Mouse (Mus musculus): ENCODE measurements around the gene Cftr. TPM values are rescaled to one million over a fixed set of nuclear protein-coding genes. Genes with fewer than 3 reads are reported as not detected.

Gene Cftr
- polyA plus RNA-seq, 1 experiment from 2014 or later = 0.83 TPM

GRCm38 (mm10) chr6:18182903-18183302, 12.4 kb downstream of the Cftr start:
- Histone ChIP-seq H3K4me1 (ENCODE audit: control insufficient read depth, insufficient read depth, low read depth, low read length) (no peaks in the 10 kb centered on the region), H3K36me3 (ENCODE audit: control insufficient read depth, insufficient read depth, low read length) (no peaks in the 10 kb centered on the region), H3K4me2 (ENCODE audit: low read length) (no peak overlapping the region), H3K27me3 (replicated peaks; ENCODE audit: control insufficient read depth, insufficient read depth, low read length) (no peaks in the 10 kb centered on the region), H3K27ac (ENCODE audit: low read depth, low read length) (no peak overlapping the region), H3K9ac (ENCODE audit: low read depth, low read length) (no peak overlapping the region), H3K4me3 (ENCODE audit: low read length) (no peak overlapping the region), H3K9me3 (ENCODE audit: control insufficient read depth, low read length) (no peaks in the 10 kb centered on the region)
- no peak for ATAC-seq

DNA sequence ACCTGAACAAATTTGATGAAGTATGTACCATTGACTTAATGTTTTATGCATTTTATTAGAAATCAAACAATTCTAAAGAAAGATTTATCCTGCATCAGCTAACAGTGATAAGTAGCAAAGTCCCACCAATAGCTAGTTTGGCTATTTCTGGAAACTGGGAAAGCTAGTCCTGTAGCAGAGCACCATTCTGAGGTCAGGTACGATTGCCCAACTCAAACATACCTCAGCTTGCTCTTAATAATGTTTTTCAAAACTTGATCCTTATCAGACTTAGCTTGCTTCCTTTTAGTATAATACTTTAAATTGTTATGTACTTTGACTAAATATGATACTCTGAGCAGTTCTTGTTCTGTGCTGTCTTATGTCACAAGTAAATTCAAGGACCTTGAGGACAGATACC, 50.2 kb downstream of the Cftr start:
- 72% methylated on average over 1 of the region's 1 CpGs for WGBS
- ATAC-seq = no peak
- no peak overlapping the region for H3K4me2 ChIP-seq (ENCODE audit: low read length)

DNA sequence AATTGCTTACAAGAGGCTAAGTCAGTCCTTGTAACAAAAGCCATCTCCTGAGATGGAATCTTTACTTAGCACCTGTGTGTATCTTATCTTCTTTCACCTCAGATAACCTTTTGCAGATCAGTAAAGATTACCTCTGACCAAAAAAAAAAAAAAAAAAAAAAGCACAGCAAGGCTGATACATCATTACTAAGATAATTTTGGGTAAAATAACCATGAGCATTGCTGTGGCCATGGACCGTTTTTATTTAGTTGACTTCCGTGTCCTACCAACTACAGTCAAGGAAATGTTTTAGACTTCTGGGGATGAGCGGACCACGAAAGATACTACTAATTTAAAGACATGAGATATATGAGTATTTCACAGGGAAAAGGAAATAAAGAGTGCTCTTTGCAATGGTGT, 52.7 kb downstream of the Cftr start:
- Histone ChIP-seq H3K4me2 (ENCODE audit: low read length) (no peak overlapping the region), H3K4me1 (ENCODE audit: control insufficient read depth, insufficient read depth, low read depth, low read length) (no peaks in the 10 kb centered on the region), H3K36me3 (ENCODE audit: control insufficient read depth, insufficient read depth, low read length) (no peaks in the 10 kb centered on the region), H3K27ac (ENCODE audit: low read depth, low read length) (no peak overlapping the region), H3K9me3 (ENCODE audit: control insufficient read depth, low read length) (no peaks in the 10 kb centered on the region), H3K9ac (ENCODE audit: low read depth, low read length) (no peak overlapping the region), H3K27me3 (replicated peaks; ENCODE audit: control insufficient read depth, insufficient read depth, low read length) (no peaks in the 10 kb centered on the region), H3K4me3 (ENCODE audit: low read length) (no peak overlapping the region)
- no peak for ATAC-seq
- 94% methylated on average over 4 of the region's 4 CpGs for WGBS

More for the DNA sequence above, 50.2 kb downstream of the Cftr start:
- H3K36me3 ChIP-seq (ENCODE audit: control insufficient read depth, insufficient read depth, low read length) = no peaks in the 10 kb centered on the region
- H3K9ac ChIP-seq (ENCODE audit: low read depth, low read length) = no peak overlapping the region
- H3K9me3 ChIP-seq (ENCODE audit: control insufficient read depth, low read length) = no peaks in the 10 kb centered on the region
- no peaks in the 10 kb centered on the region for H3K4me1 ChIP-seq (ENCODE audit: control insufficient read depth, insufficient read depth, low read depth, low read length)
- H3K4me3 ChIP-seq (ENCODE audit: low read length) = no peak overlapping the region
- no peaks in the 10 kb centered on the region for H3K27me3 ChIP-seq (replicated peaks; ENCODE audit: control insufficient read depth, insufficient read depth, low read length)
- no peak overlapping the region for H3K27ac ChIP-seq (ENCODE audit: low read depth, low read length)

DNA sequence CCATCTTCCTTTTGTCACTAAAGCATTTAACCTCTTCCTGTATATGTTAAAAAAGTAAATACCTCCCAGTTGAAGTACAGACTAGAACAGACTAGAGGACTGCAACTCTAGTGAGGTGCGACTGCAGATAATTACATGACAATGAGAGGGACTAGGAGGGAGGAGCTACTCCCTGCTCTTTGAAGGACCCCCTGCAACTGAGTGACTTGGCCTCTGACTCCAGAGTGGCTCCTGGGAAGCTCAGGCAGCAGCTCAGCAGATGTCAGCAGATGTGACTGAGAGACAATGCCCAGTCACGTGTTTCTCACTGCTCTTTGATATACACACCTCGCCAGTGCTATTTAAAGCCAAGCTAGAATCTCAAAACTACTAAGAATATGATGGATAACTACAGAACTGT, 54.7 kb downstream of the Cftr start:
- WGBS = 6% methylated on average over 3 of the region's 3 CpGs
- Histone ChIP-seq H3K4me2 (ENCODE audit: low read length) (no peak overlapping the region), H3K4me1 (ENCODE audit: control insufficient read depth, insufficient read depth, low read depth, low read length) (no peaks in the 10 kb centered on the region), H3K27me3 (replicated peaks; ENCODE audit: control insufficient read depth, insufficient read depth, low read length) (no peaks in the 10 kb centered on the region), H3K27ac (ENCODE audit: low read depth, low read length) (no peak overlapping the region), H3K4me3 (ENCODE audit: low read length) (no peak overlapping the region), H3K9me3 (ENCODE audit: control insufficient read depth, low read length) (no peaks in the 10 kb centered on the region), H3K36me3 (ENCODE audit: control insufficient read depth, insufficient read depth, low read length) (no peaks in the 10 kb centered on the region), H3K9ac (ENCODE audit: low read depth, low read length) (no peak overlapping the region)
- ATAC-seq = no peak

DNA sequence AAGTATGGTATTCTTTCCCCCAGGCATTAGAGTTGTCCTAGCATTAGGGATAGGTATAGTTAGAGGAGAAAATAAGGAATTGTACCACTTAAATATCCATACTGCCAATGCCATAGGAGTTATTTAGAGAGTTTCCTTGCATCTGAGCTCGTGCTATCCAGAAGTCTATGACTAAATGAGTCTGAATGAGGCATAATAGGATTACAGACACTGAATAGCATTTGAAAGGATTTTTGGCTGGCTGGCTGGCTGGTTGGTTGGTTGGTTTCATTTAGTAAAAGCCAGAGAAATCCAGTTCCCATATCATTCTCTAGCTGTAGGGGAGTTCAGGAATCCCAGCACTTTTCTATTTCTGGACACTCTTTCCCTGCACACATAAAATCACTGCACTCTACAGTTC, 76.0 kb downstream of the Cftr start:
- H3K4me1 ChIP-seq (ENCODE audit: control insufficient read depth, insufficient read depth, low read depth, low read length) = no peaks in the 10 kb centered on the region
- no peaks in the 10 kb centered on the region for H3K27me3 ChIP-seq (replicated peaks; ENCODE audit: control insufficient read depth, insufficient read depth, low read length)
- H3K27ac ChIP-seq (ENCODE audit: low read depth, low read length) = no peak overlapping the region
- no peaks in the 10 kb centered on the region for H3K36me3 ChIP-seq (ENCODE audit: control insufficient read depth, insufficient read depth, low read length)
- no peak overlapping the region for H3K4me3 ChIP-seq (ENCODE audit: low read length)
- 50% methylated on average over 1 of the region's 1 CpGs for WGBS
- H3K9me3 ChIP-seq (ENCODE audit: control insufficient read depth, low read length) = no peaks in the 10 kb centered on the region
- no peak for ATAC-seq
- no peak overlapping the region for H3K9ac ChIP-seq (ENCODE audit: low read depth, low read length)
- H3K4me2 ChIP-seq (ENCODE audit: low read length) = no peak overlapping the region

DNA sequence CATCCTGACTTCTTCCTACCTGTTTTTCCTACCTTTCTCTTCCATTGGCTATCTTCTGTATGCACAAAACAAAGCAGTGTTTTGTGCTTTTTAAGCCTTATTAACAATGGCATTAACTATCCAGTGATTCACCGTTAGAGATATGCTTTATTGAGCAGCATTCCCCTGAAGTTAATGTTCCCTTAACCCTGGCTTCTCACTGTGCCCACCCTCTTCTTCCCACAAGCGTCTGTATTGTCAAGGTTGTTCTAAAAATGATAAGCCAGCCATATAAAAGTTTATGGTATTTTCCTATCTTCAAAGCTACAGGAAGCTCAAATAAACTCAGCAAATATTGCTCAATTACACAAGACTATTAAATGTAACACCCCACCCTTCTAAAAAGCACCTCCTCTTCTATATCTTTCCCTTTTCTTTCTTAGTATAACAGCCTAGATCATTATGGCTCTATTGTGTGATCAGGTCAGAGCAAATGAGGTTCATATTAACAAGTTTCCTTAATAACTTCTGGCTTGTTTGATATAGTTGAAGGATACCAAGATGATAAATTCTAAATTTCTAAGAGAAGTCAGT, 77.5 kb downstream of the Cftr start:
- Histone ChIP-seq H3K27me3 (replicated peaks; ENCODE audit: control insufficient read depth, insufficient read depth, low read length) (no peaks in the 10 kb centered on the region), H3K4me3 (ENCODE audit: low read length) (no peak overlapping the region), H3K36me3 (ENCODE audit: control insufficient read depth, insufficient read depth, low read length) (no peaks in the 10 kb centered on the region), H3K27ac (ENCODE audit: low read depth, low read length) (no peak overlapping the region), H3K9me3 (ENCODE audit: control insufficient read depth, low read length) (no peaks in the 10 kb centered on the region), H3K4me1 (ENCODE audit: control insufficient read depth, insufficient read depth, low read depth, low read length) (no peaks in the 10 kb centered on the region), H3K9ac (ENCODE audit: low read depth, low read length) (no peak overlapping the region), H3K4me2 (ENCODE audit: low read length) (no peak overlapping the region)
- 73% methylated on average over 2 of the region's 2 CpGs for WGBS
- ATAC-seq = no peak

- no peaks in the 10 kb centered on the region for H3K9me3 ChIP-seq (ENCODE audit: control insufficient read depth, low read length)
- no peak overlapping the region for H3K4me2 ChIP-seq (ENCODE audit: low read length)
- no peak for ATAC-seq
- no peak overlapping the region for H3K9ac ChIP-seq (ENCODE audit: low read depth, low read length)
- no peak overlapping the region for H3K4me3 ChIP-seq (ENCODE audit: low read length)
- H3K27ac ChIP-seq (ENCODE audit: low read depth, low read length) = no peak overlapping the region
- WGBS = 65% methylated on average over 4 of the region's 4 CpGs
- no peaks in the 10 kb centered on the region for H3K27me3 ChIP-seq (replicated peaks; ENCODE audit: control insufficient read depth, insufficient read depth, low read length)
- no peaks in the 10 kb centered on the region for H3K36me3 ChIP-seq (ENCODE audit: control insufficient read depth, insufficient read depth, low read length)
- H3K4me1 ChIP-seq (ENCODE audit: control insufficient read depth, insufficient read depth, low read depth, low read length) = no peaks in the 10 kb centered on the region
Measured at GRCm38 (mm10) chr6:18248464-18248863, 78.0 kb downstream of the Cftr start.

GRCm38 (mm10) chr6:18254586-18254985, 84.1 kb downstream of the Cftr start:
- Histone ChIP-seq H3K4me1 (ENCODE audit: control insufficient read depth, insufficient read depth, low read depth, low read length) (no peaks in the 10 kb centered on the region), H3K27me3 (replicated peaks; ENCODE audit: control insufficient read depth, insufficient read depth, low read length) (no peaks in the 10 kb centered on the region), H3K4me3 (ENCODE audit: low read length) (no peak overlapping the region), H3K4me2 (ENCODE audit: low read length) (no peak overlapping the region), H3K36me3 (ENCODE audit: control insufficient read depth, insufficient read depth, low read length) (no peaks in the 10 kb centered on the region), H3K9ac (ENCODE audit: low read depth, low read length) (no peak overlapping the region), H3K27ac (ENCODE audit: low read depth, low read length) (no peak overlapping the region), H3K9me3 (ENCODE audit: control insufficient read depth, low read length) (no peaks in the 10 kb centered on the region)
- ATAC-seq = no peak
- WGBS = 30% methylated on average over 5 of the region's 5 CpGs

GRCm38 (mm10) chr6:18270983-18271382, 100.5 kb downstream of the Cftr start:
- no peaks in the 10 kb centered on the region for H3K27me3 ChIP-seq (replicated peaks; ENCODE audit: control insufficient read depth, insufficient read depth, low read length)
- 30% methylated on average over 1 of the region's 1 CpGs for WGBS
- no peak overlapping the region for H3K4me3 ChIP-seq (ENCODE audit: low read length)
- no peak overlapping the region for H3K9ac ChIP-seq (ENCODE audit: low read depth, low read length)
- ATAC-seq = no peak
- no peaks in the 10 kb centered on the region for H3K36me3 ChIP-seq (ENCODE audit: control insufficient read depth, insufficient read depth, low read length)
- no peak overlapping the region for H3K27ac ChIP-seq (ENCODE audit: low read depth, low read length)
- no peaks in the 10 kb centered on the region for H3K4me1 ChIP-seq (ENCODE audit: control insufficient read depth, insufficient read depth, low read depth, low read length)
- H3K4me2 ChIP-seq (ENCODE audit: low read length) = no peak overlapping the region
- H3K9me3 ChIP-seq (ENCODE audit: control insufficient read depth, low read length) = no peaks in the 10 kb centered on the region

- Histone ChIP-seq H3K4me3 (ENCODE audit: low read length) (no peak overlapping the region), H3K9me3 (ENCODE audit: control insufficient read depth, low read length) (no peaks in the 10 kb centered on the region), H3K9ac (ENCODE audit: low read depth, low read length) (no peak overlapping the region), H3K27ac (ENCODE audit: low read depth, low read length) (no peak overlapping the region), H3K4me1 (ENCODE audit: control insufficient read depth, insufficient read depth, low read depth, low read length) (no peaks in the 10 kb centered on the region), H3K36me3 (ENCODE audit: control insufficient read depth, insufficient read depth, low read length) (no peaks in the 10 kb centered on the region), H3K4me2 (ENCODE audit: low read length) (no peak overlapping the region), H3K27me3 (replicated peaks; ENCODE audit: control insufficient read depth, insufficient read depth, low read length) (no peaks in the 10 kb centered on the region)
- WGBS = 86% methylated on average over 2 of the region's 2 CpGs
- no peak for ATAC-seq
Measured at GRCm38 (mm10) chr6:18300781-18301180, 130.3 kb downstream of the Cftr start.
